Mouse (Mus musculus) brain, embryonic 18.5 days (tissue): Measurements from ENCODE around the gene Gm3159.
"Not testable (repeated sequence)": the region's sequence is repeated elsewhere in the genome, so short reads cannot be mapped to it uniquely, and the experiment has no call there.

Experiments
- DNase-seq: peaks from one replicate; pipeline ENCODE4 v3.0.0-alpha.2; 2012; ENCODE audit warnings: low read depth, low spot score

The Gm3159 gene

DNA sequence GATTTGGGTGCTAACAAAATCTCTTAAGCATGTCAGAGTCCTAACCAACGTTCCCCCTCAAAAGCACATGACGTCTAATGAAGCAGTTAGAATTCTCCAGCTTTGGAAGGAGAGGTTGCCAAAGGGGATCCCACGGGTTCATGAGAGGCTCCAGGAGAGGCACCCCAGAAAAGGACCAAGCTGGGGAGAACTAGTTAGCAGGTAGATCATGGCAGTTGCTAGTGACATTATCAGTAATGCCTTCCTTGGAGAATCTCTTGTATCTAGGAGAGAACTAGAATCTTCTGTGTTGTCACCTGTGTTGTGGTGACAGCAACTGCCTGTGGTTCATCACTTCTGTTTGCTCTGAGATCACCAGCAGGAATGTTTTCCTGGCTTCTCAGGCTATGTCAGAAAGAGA lies at the start of gene Gm3159:
Gm3159 (plus strand) TSS at position 301 of the 400 bp plus-strand sequence.
- not testable (repeated sequence) for DNase-seq

DNA sequence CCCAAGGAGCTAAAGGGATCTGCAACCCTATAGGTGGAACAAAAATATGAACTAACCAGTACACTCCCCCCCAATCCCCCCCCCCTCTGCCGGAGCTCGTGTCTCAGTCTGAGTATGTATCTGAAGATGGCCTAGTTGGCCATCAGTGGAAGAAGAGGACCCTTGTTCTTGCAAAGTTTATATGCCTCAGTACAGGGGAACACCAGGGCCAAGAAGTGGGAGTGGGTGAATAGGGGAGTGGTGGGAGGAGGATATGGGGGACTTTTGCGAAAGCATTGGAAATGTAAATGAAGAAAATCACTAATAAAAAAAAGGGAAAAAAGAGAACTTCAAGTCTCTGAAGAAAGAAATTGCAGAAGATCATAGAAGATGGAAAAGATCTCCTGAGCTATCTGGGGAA lies 28.3 kb upstream of the Gm3159 start:
- DNase-seq: not testable (repeated sequence)

GRCm38 (mm10) chr14:4369691-4370090 lies 27.6 kb upstream of the Gm3159 start:
- not testable (repeated sequence) for DNase-seq

GRCm38 (mm10) chr14:4377871-4378270 lies 19.5 kb upstream of the Gm3159 start:
- DNase-seq: not testable (repeated sequence)

- not testable (repeated sequence) for DNase-seq
Measured at GRCm38 (mm10) chr14:4385606-4386005, 11.7 kb upstream of the Gm3159 start.

GRCm38 (mm10) chr14:4392841-4393530 lies 4.3 kb upstream of the Gm3159 start:
- not testable (repeated sequence) for DNase-seq

GRCm38 (mm10) chr14:4398624-4399023 lies 1.3 kb downstream of the Gm3159 start:
- not testable (repeated sequence) for DNase-seq

DNA sequence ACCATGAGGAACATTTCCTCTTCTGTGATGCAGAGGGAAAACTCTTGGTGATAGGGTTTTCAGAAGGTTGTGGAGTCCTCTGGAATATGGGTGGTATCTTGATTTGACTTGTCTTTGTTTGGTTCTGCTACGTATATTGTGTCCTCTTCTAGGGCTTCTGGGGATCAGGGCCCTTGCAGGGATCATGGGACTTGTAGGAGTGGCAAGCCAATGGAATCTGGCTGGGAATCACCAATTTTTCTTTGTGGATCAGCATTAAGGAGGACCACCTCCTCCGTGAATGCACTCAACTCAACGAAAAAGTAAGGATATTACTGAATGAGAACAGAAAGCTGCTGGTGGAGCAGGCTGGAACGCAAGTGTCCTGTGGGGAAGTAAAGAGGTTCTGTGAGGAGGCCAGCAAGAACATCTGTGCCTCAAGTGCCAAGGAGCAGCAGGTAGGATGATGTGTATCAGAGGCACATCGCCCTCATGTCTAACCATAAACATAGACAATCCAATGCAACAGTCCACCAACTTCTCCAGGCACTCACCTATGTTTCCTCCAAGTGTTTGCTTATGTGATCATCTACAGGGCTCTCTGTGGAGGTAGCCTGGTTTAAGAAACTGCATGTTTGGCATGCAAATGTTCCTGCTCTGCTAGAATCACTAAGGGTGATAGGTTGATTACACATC lies 2.9 kb downstream of the Gm3159 start:
- DNase-seq: not testable (repeated sequence)

DNA sequence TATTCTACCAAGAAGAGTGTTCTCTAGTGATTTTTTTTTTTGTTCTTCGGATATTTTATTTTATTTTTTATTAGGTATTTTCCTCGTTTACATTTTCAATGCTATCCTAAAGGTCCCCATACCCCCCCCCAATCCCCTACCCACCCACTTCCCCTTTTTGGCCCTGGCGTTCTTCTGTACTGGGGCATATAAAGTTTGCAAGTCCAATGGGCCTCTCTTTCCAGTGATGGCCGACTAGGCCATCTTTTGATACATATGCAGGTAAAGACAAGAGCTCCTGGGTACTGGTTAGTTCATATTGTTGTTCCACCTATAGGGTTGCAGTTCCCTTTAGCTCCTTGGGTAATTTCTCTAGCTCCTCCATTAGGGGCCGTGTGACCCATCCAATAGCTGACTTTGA lies 3.9 kb downstream of the Gm3159 start:
- DNase-seq: not testable (repeated sequence)

DNA sequence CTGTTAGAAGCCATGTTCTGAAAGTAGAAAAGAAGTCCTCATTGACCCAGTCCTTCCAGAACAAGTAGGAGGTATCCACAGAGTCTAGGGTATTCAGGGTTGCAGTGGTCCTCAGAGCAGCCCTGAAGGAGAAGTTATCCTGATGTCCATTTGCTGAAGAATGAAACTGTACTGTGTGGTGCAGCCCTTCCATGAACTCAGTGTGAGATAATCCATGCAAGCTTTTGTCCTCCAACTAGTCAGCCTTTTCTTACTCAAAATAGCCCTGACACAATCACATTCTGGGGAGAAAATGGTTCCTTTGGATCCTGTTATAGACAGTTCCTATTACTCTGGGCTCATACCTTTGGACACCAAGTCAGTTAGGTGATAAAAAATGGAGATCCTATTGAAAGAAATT lies 6.5 kb downstream of the Gm3159 start:
- DNase-seq: not testable (repeated sequence)

GRCm38 (mm10) chr14:4409939-4410338 lies 12.6 kb downstream of the Gm3159 start:
- not testable (repeated sequence) for DNase-seq

- not testable (repeated sequence) for DNase-seq
Measured at GRCm38 (mm10) chr14:4414965-4415835, 17.9 kb downstream of the Gm3159 start, which contains the start of gene Gm3164. TSS of gene Gm3164 (plus strand) at chr14:4415448.

DNA sequence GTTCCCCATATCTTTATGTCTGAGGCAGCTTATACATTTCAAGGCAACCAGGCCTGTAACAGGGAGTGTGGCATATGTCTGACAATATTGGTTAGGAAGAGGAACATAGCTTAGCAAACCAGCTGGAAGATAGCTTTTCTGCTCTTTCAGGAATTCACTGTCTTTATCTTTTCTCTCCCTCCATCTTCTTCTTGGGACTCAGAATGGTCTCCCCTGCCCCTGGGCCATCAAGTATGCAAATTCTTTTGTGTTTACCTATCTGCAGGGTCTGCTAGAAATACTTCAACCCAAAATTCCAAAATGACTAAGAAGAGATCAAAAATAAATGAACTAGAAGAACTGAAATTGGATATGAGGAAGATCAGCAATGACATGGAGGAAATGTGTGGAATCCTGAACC lies 33.4 kb downstream of the Gm3159 start, which contains the start of gene Gm3173:
Gm3173 (plus strand) TSS at position 301 of the 400 bp plus-strand sequence.
- DNase-seq: not testable (repeated sequence)
